Mouse (Mus musculus): ENCODE results near the gene Sh3tc1. TPM values are rescaled to one million over a fixed set of nuclear protein-coding genes. Genes with fewer than 3 reads are reported as not detected.
A peak's percentile ranks its signal among the peaks of the same experiment; 100 is the strongest.

Sh3tc1 gene
- polyA plus RNA-seq, 1 experiment: 18.9 TPM

- H3K27ac ChIP-seq (ENCODE audit: control insufficient read depth, insufficient read depth, low read depth, low read length, poor library complexity): no peak overlapping the region
- no peaks in the 10 kb centered on the region for H3K4me1 ChIP-seq (ENCODE audit: control insufficient read depth, insufficient read depth, low read length)
- 56% methylated on average over 13 of the region's 13 CpGs for WGBS
- TF ChIP-seq POLR2A (IDR thresholded peaks at IDR 0.05; ENCODE audit: borderline replicate concordance, control insufficient read depth, low read depth, low read length) (no peak), CTCF (IDR thresholded peaks at IDR 0.05; ENCODE audit: control insufficient read depth, insufficient read depth, low read length) (peak; percentile 70)
- no peak overlapping the region for H3K4me3 ChIP-seq (replicated peaks; ENCODE audit: control insufficient read depth, low read depth, low read length)
Measured at GRCm38 (mm10) chr5:35713649-35714354, 26.0 kb downstream of the Sh3tc1 start.

GRCm38 (mm10) chr5:35712517-35712916 is 27.3 kb downstream of the Sh3tc1 start:
- TF ChIP-seq POLR2A (IDR thresholded peaks at IDR 0.05; ENCODE audit: borderline replicate concordance, control insufficient read depth, low read depth, low read length): no peak
- TF ChIP-seq CTCF (IDR thresholded peaks at IDR 0.05; ENCODE audit: control insufficient read depth, insufficient read depth, low read length): no peak

GRCm38 (mm10) chr5:35710931-35711330 is 28.9 kb downstream of the Sh3tc1 start:
- WGBS: 72% methylated on average over 3 of the region's 3 CpGs
- no peak for TF ChIP-seq POLR2A (IDR thresholded peaks at IDR 0.05; ENCODE audit: borderline replicate concordance, control insufficient read depth, low read depth, low read length)
- TF ChIP-seq CTCF (IDR thresholded peaks at IDR 0.05; ENCODE audit: control insufficient read depth, insufficient read depth, low read length): no peak
- no peak overlapping the region for H3K27ac ChIP-seq (ENCODE audit: control insufficient read depth, insufficient read depth, low read depth, low read length, poor library complexity)
- H3K4me1 ChIP-seq (ENCODE audit: control insufficient read depth, insufficient read depth, low read length): no peaks in the 10 kb centered on the region
- no peak overlapping the region for H3K4me3 ChIP-seq (replicated peaks; ENCODE audit: control insufficient read depth, low read depth, low read length)

More at GRCm38 (mm10) chr5:35712517-35712916, 27.3 kb downstream of the Sh3tc1 start:
- Histone ChIP-seq H3K27ac (ENCODE audit: control insufficient read depth, insufficient read depth, low read depth, low read length, poor library complexity) (no peak overlapping the region), H3K4me1 (ENCODE audit: control insufficient read depth, insufficient read depth, low read length) (no peaks in the 10 kb centered on the region), H3K4me3 (replicated peaks; ENCODE audit: control insufficient read depth, low read depth, low read length) (no peak overlapping the region)
- WGBS: 76% methylated on average over 5 of the region's 5 CpGs

- Histone ChIP-seq H3K4me3 (replicated peaks; ENCODE audit: control insufficient read depth, low read depth, low read length) (no peak overlapping the region), H3K27ac (ENCODE audit: control insufficient read depth, insufficient read depth, low read depth, low read length, poor library complexity) (no peak overlapping the region), H3K4me1 (ENCODE audit: control insufficient read depth, insufficient read depth, low read length) (no peaks in the 10 kb centered on the region)
- 70% methylated on average over 3 of the region's 3 CpGs for WGBS
- no peak for TF ChIP-seq CTCF (IDR thresholded peaks at IDR 0.05; ENCODE audit: control insufficient read depth, insufficient read depth, low read length)
- no peak for TF ChIP-seq POLR2A (IDR thresholded peaks at IDR 0.05; ENCODE audit: borderline replicate concordance, control insufficient read depth, low read depth, low read length)
Measured at GRCm38 (mm10) chr5:35710481-35710880, 29.3 kb downstream of the Sh3tc1 start.

- H3K4me3 ChIP-seq (replicated peaks; ENCODE audit: control insufficient read depth, low read depth, low read length): no peak overlapping the region
- H3K4me1 ChIP-seq (ENCODE audit: control insufficient read depth, insufficient read depth, low read length): no peaks in the 10 kb centered on the region
- TF ChIP-seq POLR2A (IDR thresholded peaks at IDR 0.05; ENCODE audit: borderline replicate concordance, control insufficient read depth, low read depth, low read length): no peak
- no peak for TF ChIP-seq CTCF (IDR thresholded peaks at IDR 0.05; ENCODE audit: control insufficient read depth, insufficient read depth, low read length)
- 81% methylated on average over 3 of the region's 3 CpGs for WGBS
- no peak overlapping the region for H3K27ac ChIP-seq (ENCODE audit: control insufficient read depth, insufficient read depth, low read depth, low read length, poor library complexity)
Measured at GRCm38 (mm10) chr5:35705411-35705810, 34.4 kb downstream of the Sh3tc1 start.

- WGBS: 87% methylated on average over 4 of the region's 4 CpGs
- Histone ChIP-seq H3K4me3 (replicated peaks; ENCODE audit: control insufficient read depth, low read depth, low read length) (no peak overlapping the region), H3K27ac (ENCODE audit: control insufficient read depth, insufficient read depth, low read depth, low read length, poor library complexity) (no peak overlapping the region), H3K4me1 (ENCODE audit: control insufficient read depth, insufficient read depth, low read length) (no peaks in the 10 kb centered on the region)
- TF ChIP-seq POLR2A (IDR thresholded peaks at IDR 0.05; ENCODE audit: borderline replicate concordance, control insufficient read depth, low read depth, low read length) (no peak), CTCF (IDR thresholded peaks at IDR 0.05; ENCODE audit: control insufficient read depth, insufficient read depth, low read length) (no peak)
Measured at GRCm38 (mm10) chr5:35703814-35704213, 36.0 kb downstream of the Sh3tc1 start.

- Histone ChIP-seq H3K4me3 (replicated peaks; ENCODE audit: control insufficient read depth, low read depth, low read length) (no peak overlapping the region), H3K4me1 (ENCODE audit: control insufficient read depth, insufficient read depth, low read length) (no peaks in the 10 kb centered on the region), H3K27ac (ENCODE audit: control insufficient read depth, insufficient read depth, low read depth, low read length, poor library complexity) (no peak overlapping the region)
- 87% methylated on average over 8 of the region's 8 CpGs for WGBS
- TF ChIP-seq CTCF (IDR thresholded peaks at IDR 0.05; ENCODE audit: control insufficient read depth, insufficient read depth, low read length) (no peak), POLR2A (IDR thresholded peaks at IDR 0.05; ENCODE audit: borderline replicate concordance, control insufficient read depth, low read depth, low read length) (no peak)
Measured at GRCm38 (mm10) chr5:35703183-35703582, 36.6 kb downstream of the Sh3tc1 start.

GRCm38 (mm10) chr5:35702582-35703140 is 37.1 kb downstream of the Sh3tc1 start:
- no peak overlapping the region for H3K4me3 ChIP-seq (replicated peaks; ENCODE audit: control insufficient read depth, low read depth, low read length)
- WGBS: 79% methylated on average over 4 of the region's 4 CpGs
- no peaks in the 10 kb centered on the region for H3K4me1 ChIP-seq (ENCODE audit: control insufficient read depth, insufficient read depth, low read length)
- TF ChIP-seq POLR2A (IDR thresholded peaks at IDR 0.05; ENCODE audit: borderline replicate concordance, control insufficient read depth, low read depth, low read length): no peak
- TF ChIP-seq CTCF (IDR thresholded peaks at IDR 0.05; ENCODE audit: control insufficient read depth, insufficient read depth, low read length): no peak
- H3K27ac ChIP-seq (ENCODE audit: control insufficient read depth, insufficient read depth, low read depth, low read length, poor library complexity): no peak overlapping the region

All from bone marrow, adult 2 months (tissue).